13 mouse cellular contexts compared by ENCODE assay signal in genomic region chr13:18827029-18827428, GRCm38 (mm10).
"Had no signal": no experiment of that assay in that cellular context is flagged by ENCODE, and none has a peak within 500 bp of the region (broad histone marks: within the 10 kb centered on the region; RNA-seq: fewer than 3 reads in every experiment).

No protein-coding gene starts in this region.

- DNase-seq: kidney, adult 8-10 months; kidney, postnatal 36 days; layer of hippocampus, adult 9-11 months; lung, postnatal 14 days; right cerebral cortex, postnatal 14 days; thymus, postnatal 36 days had no signal

- H3K9me3 ChIP-seq: limb, embryonic 12.5 days; lung, embryonic 15.5 days; midbrain, embryonic 13.5 days; stomach, embryonic 15.5 days had no signal

- H3K36me3 ChIP-seq: lung, embryonic 15.5 days had no signal

- H3K27ac ChIP-seq: kidney, postnatal 0 days; limb, embryonic 12.5 days; lung, embryonic 15.5 days; macrophage; midbrain, embryonic 13.5 days; stomach, embryonic 15.5 days had no signal

- H3K9ac ChIP-seq: limb, embryonic 12.5 days; lung, embryonic 15.5 days; midbrain, embryonic 13.5 days; stomach, embryonic 15.5 days had no signal

- H3K27me3 ChIP-seq: limb, embryonic 12.5 days; lung, embryonic 15.5 days; midbrain, embryonic 13.5 days; stomach, embryonic 15.5 days had no signal

- H3K4me3 ChIP-seq: limb, embryonic 12.5 days; lung, embryonic 15.5 days; midbrain, embryonic 13.5 days; stomach, embryonic 15.5 days had no signal

- H3K4me1 ChIP-seq: limb, embryonic 12.5 days; lung, embryonic 15.5 days; stomach, embryonic 15.5 days had no signal

- ATAC-seq: intestine, postnatal 0 days; midbrain, embryonic 13.5 days had no signal

- H3K4me2 ChIP-seq: limb, embryonic 12.5 days; lung, embryonic 15.5 days; midbrain, embryonic 13.5 days; stomach, embryonic 15.5 days had no signal
